Mouse (Mus musculus): ENCODE measurements around the gene Wdfy3.
A peak's percentile ranks its signal among the peaks of the same experiment; 100 is the strongest.
"Not testable (repeated sequence)": the region's sequence is repeated elsewhere in the genome, so short reads cannot be mapped to it uniquely, and the experiment has no call there.

The Wdfy3 gene

DNA sequence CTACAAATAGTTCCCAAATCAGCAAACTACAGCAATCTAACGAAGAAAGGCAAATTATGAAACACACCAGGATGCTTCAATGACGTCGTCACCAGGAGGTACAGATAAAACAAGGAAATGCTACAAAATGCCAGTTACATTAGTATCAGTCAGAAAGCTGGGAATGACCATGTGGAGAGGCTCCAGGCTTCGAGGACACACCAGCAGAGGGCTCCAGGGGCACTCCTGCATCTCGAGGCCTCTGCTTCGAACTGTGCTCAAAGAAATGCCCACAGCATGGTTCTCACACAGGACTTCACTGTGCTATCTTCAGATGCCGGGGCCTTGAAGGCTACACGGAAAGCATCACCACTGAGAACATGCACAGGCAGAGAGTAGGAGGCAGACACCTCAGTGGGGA is 68.7 kb downstream of the Wdfy3 start:
- DNase-seq (ENCODE audit: low read depth, low spot score), result no peak

DNA sequence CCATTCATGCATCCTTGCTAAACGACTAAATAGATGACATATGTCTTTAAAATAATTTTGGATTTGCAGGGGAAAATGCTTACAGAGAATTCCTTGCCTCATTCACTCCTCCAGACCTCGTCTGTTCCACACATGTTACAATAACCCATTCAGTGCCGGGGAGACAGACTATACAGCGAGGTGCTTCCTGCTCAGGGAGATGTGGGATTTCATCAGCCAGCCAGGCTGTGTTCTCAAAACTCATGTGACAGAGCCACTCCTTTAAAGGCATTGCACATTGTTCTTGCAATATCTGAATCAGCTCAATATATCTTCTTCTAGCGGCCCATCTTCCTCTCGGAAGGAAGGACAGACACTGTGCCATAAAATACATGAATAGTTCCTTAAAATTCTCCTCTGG is 70.8 kb downstream of the Wdfy3 start:
- no peak for DNase-seq (ENCODE audit: low read depth, low spot score)

DNA sequence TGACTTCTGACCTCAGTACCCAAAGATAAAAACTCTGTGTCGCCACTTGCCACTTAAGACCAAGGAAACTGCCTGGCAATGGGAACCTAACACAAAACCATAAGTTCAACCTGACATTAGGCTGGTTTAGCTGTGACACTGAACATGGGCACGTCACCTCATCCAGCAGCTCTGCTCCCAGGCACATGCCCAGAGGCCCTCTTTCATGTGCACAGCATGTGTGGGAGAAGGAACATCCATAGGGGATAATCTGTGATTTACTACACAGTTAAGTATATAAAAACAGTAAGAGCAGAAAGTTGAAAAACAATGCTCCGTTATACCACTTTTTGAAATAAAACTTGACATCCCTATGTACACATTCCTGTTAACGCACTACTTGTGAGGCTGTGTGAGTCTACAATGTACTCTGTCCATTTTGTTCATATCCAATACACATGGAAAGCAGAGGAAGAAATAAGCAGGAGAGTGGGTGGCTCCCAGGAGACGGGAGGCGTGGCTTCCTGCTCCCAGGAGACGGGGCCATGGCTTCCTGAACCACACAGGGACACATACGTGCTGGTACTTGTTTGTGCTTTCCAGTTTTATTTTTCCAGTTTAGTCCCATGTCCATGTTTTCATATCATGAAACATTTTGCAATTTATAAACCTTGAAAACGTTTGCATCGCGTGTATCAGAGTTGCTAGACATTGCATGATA is 73.5 kb downstream of the Wdfy3 start:
- DNase-seq (ENCODE audit: low read depth, low spot score), result no peak

DNA sequence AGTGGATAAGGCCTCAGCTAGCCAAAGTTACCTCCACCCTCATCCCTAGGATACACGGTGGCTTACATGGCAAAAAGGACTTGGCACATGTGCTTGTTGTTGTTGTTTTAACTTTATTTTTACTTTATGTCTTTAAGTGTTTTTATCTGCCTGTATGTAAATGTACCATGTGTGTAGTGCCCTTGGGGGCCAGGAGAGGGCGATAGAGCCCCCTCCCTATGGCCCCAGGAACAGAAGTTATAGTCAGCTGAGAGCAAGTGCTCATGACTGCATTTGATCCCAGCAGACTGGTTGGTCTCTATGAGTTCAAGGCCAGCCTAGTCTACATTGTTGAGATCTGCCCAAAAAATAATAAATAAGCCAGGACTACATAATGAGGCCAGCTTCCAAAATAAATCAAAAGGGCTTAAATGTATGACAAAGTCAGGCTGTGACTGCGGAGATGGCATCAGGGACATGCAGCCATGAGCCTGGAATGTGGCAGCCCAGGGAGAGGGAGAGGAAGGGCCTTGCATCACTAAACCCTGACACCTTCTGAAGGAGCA is 74.2 kb downstream of the Wdfy3 start:
- DNase-seq (ENCODE audit: low read depth, low spot score), result no peak

DNA sequence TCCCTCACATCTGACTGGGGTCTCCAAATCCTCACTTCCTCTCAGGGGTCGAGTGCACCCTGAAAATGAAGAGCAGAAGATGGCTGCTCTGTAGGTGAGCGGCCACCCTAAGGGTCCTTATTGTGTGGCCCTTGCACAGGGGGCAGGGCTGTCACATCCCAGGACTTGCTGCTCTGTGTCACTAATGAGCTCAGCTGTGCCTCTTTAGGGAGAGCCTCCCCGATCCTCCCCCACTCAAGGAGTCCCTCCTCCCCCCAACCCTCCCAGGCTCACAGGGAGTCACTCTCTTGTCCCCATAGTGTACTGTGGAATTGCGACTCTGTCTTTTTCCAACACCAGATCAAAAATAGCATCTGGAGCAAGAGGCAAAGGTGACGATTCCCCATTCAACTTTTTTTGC is 75.7 kb downstream of the Wdfy3 start:
- DNase-seq (ENCODE audit: low read depth, low spot score), result no peak

DNA sequence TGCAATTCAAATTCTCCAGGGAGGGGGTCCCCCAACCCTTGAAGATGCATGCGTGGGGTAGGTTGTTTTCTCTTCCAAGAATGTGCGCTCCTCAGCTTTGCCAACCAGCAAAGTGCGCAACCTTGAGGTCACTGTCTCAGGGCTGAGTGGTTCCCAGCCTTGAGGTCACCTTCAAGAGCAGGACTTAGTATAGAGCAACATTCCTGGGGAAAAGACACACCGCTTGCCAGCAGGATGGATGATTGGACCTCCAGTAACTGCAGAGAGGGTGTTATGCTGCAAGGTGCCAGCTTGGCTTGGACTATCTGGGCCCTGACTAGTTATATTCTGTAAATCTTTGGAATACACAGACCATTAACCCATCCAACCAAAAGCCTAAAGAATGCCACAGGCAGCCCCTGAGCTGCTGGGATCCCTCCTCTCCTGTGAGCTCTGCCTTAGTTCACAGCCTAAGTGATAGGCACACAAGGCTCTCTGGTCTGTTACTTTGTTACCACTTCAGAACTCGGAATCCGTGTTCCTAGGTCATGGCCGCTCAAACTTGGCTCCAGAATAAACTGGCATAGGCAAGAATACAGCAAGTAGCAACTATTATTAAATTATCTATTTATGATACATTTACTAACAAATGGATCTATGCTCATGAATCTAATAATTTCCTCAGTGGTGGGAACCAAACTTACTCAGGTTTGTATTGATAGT is 76.6 kb downstream of the Wdfy3 start:
- DNase-seq (ENCODE audit: low read depth, low spot score), result no peak

DNA sequence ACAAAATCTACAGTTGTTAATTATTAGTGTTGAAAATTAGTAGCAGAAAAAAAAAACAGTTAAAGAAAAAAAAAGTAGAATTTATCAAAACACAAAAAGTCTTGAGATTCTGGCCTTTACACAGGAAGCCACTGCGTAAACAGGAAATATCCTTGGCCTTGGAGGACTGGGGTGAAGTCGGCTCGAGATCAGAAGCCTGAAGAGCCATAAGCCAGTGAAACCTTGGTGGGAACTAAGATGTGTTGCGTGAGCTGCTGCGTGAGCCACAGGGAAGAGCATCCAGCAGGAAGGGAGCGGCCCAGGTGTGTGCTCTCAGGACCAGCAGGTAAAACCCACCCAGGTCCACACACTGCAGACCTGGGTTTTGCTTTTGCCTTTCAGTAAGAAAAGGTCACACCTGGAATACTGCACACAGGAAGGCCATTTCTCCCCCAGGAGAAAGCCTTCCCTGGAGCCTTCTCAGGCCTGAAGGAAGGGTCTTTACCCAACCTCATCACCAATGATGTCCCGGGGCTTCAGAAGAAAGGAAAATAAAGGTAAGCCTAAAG is 79.3 kb downstream of the Wdfy3 start:
- no peak for DNase-seq (ENCODE audit: low read depth, low spot score)

DNA sequence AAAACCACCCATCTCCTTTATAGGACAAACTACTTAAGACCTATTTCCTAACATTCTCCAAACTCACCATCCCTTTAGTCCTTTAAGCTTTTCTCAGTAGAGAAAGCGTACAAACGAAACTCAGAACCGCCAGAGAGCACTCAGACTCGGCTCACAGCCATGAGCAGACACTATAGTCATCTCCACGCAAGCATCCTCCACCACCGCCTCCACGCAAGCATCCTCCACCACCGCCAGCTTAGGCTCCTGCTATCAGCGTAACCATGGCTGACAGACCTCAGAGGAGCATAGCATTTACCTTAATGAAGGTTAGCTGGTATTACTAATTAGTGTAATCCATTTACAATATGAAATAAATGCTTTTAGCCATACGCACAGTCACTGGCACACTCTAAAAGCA is 81.2 kb downstream of the Wdfy3 start:
- no peak for DNase-seq (ENCODE audit: low read depth, low spot score)

DNA sequence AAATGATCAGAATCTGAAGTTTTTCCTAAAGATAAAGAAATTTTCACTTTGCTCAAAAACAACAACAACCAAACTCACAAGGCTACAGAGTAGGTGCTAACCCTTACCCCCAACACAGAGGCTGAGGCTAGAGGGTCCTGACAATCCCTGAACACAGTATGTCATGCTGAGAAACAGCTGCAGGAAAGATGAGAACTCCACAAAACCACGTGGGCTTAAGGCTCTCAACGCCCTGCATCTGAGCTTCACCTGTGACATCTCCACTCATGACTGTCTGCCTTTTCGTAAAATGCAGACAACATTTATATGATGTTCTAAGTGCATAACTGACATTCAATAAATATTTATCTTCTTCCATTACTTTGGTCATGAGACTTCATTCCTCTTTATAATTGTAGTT is 83.0 kb downstream of the Wdfy3 start:
- no peak for DNase-seq (ENCODE audit: low read depth, low spot score)

DNA sequence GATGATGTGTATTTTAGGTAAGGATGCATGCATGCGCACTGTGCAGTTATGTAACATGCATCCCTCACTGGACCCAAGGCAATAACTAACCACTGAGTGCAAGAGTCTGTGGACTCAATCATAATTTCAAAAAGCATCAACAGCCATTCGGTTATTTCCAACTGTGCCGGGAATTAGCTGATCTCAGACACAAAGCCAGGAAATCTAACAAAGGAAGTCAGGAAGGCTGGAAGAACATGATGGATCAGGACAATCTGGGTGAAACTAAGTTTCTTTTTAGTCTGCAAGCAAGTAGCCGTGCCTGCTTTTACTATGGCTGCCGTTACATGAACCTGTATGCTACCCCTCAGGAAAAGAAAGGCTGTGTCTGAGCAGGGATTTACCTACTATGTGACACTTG is 87.5 kb downstream of the Wdfy3 start:
- no peak for DNase-seq (ENCODE audit: low read depth, low spot score)

DNA sequence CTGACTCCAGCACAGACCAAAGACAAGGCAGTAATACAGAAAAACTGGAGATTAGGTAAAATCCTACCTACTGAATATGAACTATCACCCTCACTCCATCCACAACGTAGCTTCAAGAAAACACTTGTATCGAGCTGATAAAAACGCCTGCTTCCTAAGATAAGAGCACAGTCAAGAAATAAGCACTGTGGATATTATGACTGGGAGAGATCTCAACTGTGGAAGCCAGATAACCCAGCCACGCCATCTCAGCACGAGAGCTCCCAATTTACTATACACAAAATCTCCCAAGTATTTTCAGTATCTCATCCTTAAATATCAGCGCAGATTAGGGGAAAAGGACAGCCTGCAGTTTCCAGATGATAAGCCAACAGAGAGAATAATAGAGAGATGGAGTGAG is 90.1 kb downstream of the Wdfy3 start:
- DNase-seq (ENCODE audit: low read depth, low spot score), result no peak

DNA sequence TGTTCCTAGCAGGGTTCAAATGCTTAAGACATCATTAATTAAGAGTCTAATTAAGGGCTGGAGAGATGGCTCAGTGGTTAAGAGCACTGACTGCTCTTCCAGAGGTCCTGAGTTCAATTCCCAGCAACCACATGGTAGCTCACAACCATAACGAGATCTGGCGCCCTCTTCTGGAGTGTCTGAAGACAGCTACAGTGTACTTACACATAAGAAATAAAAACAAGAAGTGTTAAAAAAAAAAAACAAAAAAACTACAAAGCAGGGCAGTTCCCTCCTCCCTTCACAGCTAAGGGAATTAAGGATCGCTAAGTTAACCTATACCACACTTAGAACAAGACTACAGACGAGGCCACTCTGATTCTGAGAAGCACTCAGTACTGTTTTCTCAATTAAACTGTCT is 97.1 kb downstream of the Wdfy3 start:
- not testable (repeated sequence) for DNase-seq (ENCODE audit: low read depth, low spot score)

DNA sequence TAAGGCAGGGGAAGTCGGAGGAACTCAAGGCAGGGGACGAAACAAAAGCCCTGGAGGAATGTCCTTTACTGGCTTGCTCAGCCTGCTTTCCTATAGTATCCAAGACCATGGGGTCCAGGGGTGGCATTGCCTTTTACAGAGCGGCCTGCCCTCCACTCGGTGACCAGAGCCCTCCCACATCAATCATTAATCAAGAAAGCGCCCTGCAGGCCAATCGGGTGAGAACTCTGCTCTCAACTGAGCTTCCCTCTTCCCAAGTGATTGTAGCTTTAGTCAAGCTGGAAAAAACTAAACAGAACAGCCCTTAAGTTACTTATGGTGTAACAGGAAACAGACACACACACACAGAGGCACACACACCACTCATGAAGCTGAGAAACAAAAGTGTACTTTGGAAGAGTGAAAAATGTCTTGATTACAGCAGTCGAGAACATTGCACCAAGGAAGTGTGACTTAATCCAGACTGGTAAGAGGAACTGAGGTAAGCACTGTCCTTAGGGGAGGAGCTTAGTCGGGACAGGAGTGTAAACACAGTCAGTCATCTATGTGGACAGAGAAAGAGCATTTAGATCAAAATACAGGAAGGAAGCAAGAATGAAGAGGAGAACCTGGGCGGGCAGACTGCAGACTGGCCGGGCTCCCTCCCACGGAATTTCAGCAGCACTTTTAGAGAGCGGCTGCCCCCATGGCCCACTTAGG is 101.4 kb downstream of the Wdfy3 start:
- DNase-seq (ENCODE audit: low read depth, low spot score), result peak; percentile 7

DNA sequence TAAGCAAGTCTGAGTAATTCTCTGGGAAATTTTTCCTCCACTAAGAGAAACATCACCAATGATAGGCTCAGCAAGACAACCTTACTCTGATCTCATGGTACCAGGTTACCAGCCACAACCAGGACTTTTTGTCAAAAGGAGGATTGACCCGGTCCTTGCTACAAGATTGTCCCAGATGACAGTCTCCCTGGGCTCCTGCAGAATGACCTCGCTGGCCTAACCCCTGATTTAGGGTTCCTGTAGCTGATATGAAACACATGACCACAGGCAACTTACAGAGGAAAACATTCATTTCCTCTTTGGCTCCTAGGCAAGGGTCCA is 101.9 kb downstream of the Wdfy3 start:
- DNase-seq (ENCODE audit: low read depth, low spot score), result no peak

DNA sequence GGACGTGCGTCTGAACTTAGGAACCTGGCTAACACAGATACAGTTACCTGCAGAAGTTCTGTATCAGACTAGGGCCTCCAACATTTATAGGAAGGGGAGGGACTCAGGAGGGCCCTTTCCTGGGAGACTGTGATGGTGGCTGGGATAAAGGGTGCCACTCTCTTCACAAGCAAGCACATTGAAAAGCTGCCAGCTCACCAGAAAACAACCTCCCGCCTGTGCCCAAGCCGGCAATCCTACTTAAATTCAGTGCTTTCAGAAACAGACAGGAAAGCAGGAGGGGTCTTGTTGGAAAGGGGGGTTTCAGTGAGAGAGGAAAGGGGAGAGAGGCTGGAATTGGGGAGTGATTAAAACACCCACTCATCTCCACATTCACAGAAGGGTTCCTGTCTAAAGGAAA is 106.9 kb downstream of the Wdfy3 start:
- DNase-seq (ENCODE audit: low read depth, low spot score), result no peak

DNA sequence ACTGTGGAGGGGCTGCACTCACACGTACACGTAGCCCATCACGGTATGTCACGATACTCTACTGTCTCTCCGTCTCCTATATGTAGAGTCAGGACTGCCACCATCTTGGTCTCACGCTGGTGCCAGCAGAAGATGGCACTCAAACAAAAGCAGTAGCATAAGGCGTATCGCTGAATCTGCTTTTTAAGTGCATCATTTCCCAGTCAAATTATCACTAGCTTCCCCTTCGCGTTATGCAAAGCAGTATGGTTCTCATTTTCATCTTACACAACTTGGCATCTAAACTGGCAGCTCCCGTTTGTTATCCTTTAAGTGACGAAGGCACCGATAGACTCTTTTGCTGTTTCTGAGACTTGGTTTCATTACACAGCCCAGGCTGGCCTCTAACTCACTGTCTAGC is 110.4 kb downstream of the Wdfy3 start:
- no peak for DNase-seq (ENCODE audit: low read depth, low spot score)

DNA sequence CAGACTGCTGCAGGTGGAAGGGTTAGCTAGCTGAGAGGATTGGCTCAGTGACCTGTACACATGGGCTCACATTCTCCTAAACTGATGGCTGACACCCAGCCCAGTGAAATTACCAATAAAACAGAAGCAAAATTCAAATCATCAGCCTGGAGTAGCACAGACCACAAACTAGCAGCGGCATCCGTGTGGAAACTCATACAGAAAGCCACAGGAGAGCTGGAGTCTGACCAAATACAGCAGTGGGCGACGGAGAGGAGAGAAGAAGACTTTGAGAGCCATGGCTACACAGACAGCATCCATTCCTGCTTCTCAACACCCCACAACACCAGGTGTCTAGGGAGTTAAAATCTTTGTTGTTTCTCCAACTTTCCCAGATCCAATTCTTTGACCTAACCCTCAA is 110.8 kb downstream of the Wdfy3 start:
- no peak for DNase-seq (ENCODE audit: low read depth, low spot score)

DNA sequence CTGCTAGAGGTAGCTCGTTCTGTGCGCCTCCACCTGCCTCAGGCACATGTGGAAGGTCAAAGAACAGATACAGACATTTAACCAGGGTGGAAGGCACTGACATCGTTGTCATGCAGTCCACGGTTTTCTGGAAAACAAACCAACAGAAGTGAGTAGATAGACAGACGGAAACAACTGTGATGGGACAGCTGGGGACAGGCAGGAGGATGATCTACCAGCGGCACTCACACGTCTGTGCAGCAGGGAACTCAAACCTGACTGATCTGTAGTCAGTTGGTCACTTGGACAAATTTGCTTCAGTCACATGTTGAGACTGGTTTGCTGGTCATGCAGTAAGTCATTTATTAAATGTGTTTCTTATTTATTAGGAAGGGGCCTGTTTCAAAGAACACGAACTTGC is 112.3 kb downstream of the Wdfy3 start:
- no peak for DNase-seq (ENCODE audit: low read depth, low spot score)

DNA sequence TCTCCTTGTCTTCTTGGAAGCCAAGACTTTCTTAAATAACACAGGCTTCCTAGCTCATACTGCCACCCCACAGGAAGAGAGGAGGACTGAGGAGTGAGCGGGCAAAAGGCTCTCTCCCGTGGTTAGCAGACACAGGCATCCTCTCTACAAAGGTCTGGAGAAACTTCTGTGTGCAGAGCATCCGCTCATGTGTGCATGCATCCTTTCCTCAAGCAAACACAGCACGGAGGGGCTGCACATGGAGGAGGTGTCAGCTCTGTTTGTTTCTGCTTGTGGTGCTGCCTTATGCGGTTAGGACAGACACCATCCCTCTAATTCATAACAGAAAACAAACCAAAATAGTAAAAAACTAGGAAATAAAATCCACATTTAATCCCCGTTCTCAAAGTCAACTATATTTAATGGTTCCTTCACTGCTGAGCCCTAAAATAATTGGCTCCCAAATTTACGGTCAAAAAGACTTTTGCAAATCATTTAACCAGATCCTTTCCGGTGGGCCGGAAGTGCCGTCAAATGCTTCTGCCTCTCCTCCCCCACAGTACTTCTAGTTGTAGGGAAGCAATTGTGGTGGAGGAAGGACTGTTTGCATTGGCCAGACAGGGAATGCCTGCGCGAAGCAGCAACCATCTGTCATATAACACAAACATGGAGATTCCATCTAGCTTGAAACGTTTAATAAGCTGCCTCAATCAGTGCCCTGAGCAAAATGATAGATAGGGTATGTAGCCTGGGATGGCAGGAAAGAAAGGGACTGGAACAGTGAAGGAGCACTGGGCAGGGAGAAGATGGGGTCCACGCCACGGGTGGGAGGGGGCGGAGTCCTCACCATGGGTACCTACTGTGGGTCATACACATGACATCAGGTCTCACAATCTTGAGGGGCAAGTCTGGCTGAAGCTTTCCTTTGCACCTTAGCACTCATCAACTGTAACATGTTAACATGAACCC is 115.1 kb downstream of the Wdfy3 start:
- no peak for DNase-seq (ENCODE audit: low read depth, low spot score)

DNA sequence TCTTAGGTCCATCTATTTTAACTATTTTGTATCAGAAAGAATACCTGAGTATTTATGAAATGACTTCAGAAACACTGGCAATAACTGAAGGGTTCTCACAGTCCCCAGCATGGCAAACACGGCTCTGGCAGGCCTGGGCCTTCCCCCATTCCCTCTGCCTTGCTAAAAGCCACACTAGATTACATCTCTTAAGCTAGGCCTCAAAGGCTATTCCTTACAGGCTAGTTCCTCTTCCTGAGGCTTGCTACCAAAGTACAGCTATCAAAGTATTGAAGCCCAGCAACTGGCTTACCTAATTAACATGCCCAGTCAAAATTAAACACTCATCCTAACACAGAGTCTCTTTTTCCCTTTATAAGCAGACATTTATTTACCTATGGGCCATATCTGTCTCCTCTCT is 117.8 kb downstream of the Wdfy3 start:
- no peak for DNase-seq (ENCODE audit: low read depth, low spot score)

DNA sequence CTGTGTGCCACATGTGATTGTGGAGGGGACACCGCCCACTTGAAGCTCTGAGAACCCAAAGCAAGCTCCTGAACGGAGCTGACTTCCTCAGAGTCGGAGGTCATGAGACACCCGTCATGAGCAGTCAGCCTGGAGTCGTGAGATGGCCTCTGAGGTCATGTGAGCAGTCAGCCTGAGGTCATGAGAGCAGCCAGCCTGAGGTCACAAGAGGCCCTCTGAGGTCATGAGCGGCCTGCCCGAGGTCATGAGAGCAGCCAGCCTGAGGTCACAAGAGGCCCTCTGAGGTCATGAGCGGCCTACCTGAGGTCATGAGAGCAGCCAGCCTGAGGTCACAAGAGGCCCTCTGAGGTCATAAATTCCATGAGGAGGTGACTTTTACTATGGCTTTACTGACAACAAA is 120.4 kb downstream of the Wdfy3 start:
- no peak for DNase-seq (ENCODE audit: low read depth, low spot score)

All from CD4-positive, CD25-positive, alpha-beta regulatory T cell, adult 2 months (primary cell).